Mouse (Mus musculus) intestine, embryonic 16.5 days (tissue): ENCODE measurements around the gene Vax1. TPM values are rescaled to one million over a fixed set of nuclear protein-coding genes. Genes with fewer than 3 reads are reported as not detected.

Experiments used
- ATAC-seq: fragments of 200-750 bp; cut with Nextera tagmentation; 2 replicates; pipeline ENCODE4 v1.8.0; 2017; ENCODE audit warnings: moderate TSS enrichment, moderate library complexity
- H3K27ac ChIP-seq: fragments of 300-500 bp; sonication (generic); 2 replicates; pipeline ENCODE4 v1.5.1; 2014; ENCODE audit warnings: mild to moderate bottlenecking, low read length
- H3K27me3 ChIP-seq: fragments of 300-500 bp; sonication (generic); replicated peaks from 2 replicates; pipeline ENCODE4 v1.6.1; 2014; ENCODE audit warnings: low read length, control low read depth, mixed read lengths; ENCODE audit not compliant: control insufficient read depth, insufficient read depth
- H3K36me3 ChIP-seq: fragments of 300-500 bp; sonication (generic); 2 replicates; pipeline ENCODE4 v1.6.1; 2014; ENCODE audit warnings: low read length, control low read depth; ENCODE audit not compliant: control insufficient read depth, insufficient read depth
- H3K4me1 ChIP-seq: fragments of 300-500 bp; sonication (generic); 2 replicates; pipeline ENCODE4 v1.6.1; 2014; ENCODE audit warnings: low read length, control low read depth, mixed read lengths; ENCODE audit not compliant: control insufficient read depth, insufficient read depth
- H3K4me2 ChIP-seq: fragments of 300-500 bp; sonication (generic); 2 replicates; pipeline ENCODE4 v1.6.1; 2014; ENCODE audit warnings: low read depth, low read length, control low read depth
- H3K4me3 ChIP-seq: fragments of 300-500 bp; sonication (generic); 2 replicates; pipeline ENCODE4 v1.5.1; 2014; ENCODE audit warnings: mild to moderate bottlenecking, low read length
- H3K9ac ChIP-seq: fragments of 300-500 bp; sonication (generic); 2 replicates; pipeline ENCODE4 v1.6.1; 2014; ENCODE audit warnings: low read depth, low read length
- H3K9me3 ChIP-seq: fragments of 300-500 bp; sonication (generic); 2 replicates; pipeline ENCODE4 v1.6.1; 2016; ENCODE audit warnings: low read length, control low read depth; ENCODE audit not compliant: control insufficient read depth
- WGBS: fragments of 180-500 bp; shearing (Covaris S2); extraction: QIAGEN DNeasy Blood & Tissue Kit; methylation state at CpG from one replicate; pipeline ENCODE4 v1.1.7; 2014; 5-methylcytosine and 5-hydroxymethylcytosine counted together
- polyA plus RNA-seq: library from polyadenylated mRNA; unstranded; fragments of >200 nt; fragmentation: Nextera tagmentation; extraction: Ambion mirVana; gene quantifications from 2 replicates; pipeline ENCODE4 v1.2.1, GENCODE M21; 2015

The Vax1 gene
- polyA plus RNA-seq, 1 experiment from 2014 or later, result not detected

DNA sequence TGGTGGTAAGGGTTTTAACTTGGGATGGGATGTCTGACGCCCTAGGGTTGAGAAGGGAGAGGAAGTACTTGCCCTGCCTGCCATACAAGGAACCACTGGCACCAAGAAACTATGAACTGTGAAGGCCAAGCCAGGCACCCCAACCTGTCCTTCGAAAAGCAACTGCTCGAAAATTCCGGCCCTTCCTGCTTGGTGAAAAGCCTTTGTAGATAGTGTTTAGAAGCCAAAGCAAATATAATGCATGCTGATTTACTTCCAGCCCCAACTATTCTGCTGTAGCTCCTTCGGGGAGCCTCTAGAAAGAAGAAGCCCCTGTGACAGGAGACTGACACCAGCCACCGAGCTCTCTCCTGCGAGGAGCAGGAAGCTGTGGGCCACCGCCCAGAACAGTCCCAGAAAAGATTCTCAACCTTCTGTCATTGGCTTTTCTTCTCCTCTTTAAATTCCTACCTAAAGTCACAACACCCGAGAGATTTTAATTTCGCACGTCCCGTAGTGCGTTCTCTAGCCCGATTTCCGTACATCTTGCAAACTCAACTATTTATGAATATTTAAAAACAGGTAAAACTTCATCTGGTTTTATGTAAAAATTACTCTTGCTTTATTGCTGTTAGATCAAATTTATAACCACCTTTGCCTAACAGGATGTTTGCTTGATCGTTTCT lies 4.8 kb downstream of the Vax1 start:
- ATAC-seq, result no peak
- WGBS, result 5% methylated on average over 16 of the region's 16 CpGs
- H3K9me3 ChIP-seq, result no peaks in the 10 kb centered on the region
- no peak overlapping the region for H3K27ac ChIP-seq
- H3K4me3 ChIP-seq, result no peak overlapping the region
- peaks cover 92% of the 10 kb centered on the region for H3K27me3 ChIP-seq
- no peak overlapping the region for H3K9ac ChIP-seq
- peaks cover 15% of the 10 kb centered on the region for H3K4me1 ChIP-seq
- H3K36me3 ChIP-seq, result no peaks in the 10 kb centered on the region
- no peak overlapping the region for H3K4me2 ChIP-seq

GRCm38 (mm10) chr19:59164111-59164510 lies 5.7 kb downstream of the Vax1 start:
- Histone ChIP-seq H3K27me3 (peaks cover 87% of the 10 kb centered on the region), H3K9me3 (no peaks in the 10 kb centered on the region), H3K36me3 (no peaks in the 10 kb centered on the region), H3K4me3 (no peak overlapping the region), H3K4me1 (peaks cover 6% of the 10 kb centered on the region), H3K27ac (no peak overlapping the region), H3K9ac (no peak overlapping the region), H3K4me2 (no peak overlapping the region)
- no peak for ATAC-seq
- WGBS, result 15% methylated on average over 1 of the region's 1 CpGs

DNA sequence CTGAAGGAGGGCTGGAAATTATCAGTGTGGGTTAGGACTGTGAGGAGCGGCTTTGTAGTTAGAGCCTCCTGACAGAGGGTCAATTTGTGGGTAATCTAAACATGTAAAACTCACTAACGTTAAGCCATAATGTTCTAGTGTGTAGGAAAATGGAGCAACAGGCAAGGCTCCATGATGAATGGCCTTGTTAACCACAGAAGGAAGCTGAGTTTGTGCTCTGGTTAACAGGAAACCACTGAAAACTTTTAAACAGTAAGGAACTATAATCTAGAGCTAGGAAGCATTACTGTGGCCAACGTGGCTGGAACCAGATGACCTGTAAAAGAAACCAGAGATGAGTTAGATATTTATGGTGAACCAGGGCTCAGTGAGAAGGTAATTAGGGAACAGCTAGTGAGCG lies 13.2 kb downstream of the Vax1 start:
- no peak overlapping the region for H3K9ac ChIP-seq
- no peak overlapping the region for H3K4me2 ChIP-seq
- no peak overlapping the region for H3K4me3 ChIP-seq
- peaks cover 18% of the 10 kb centered on the region; the same call in 1 of the 2 replicates for H3K27me3 ChIP-seq
- no peaks in the 10 kb centered on the region for H3K4me1 ChIP-seq
- WGBS, result 44% methylated on average over 4 of the region's 4 CpGs
- H3K9me3 ChIP-seq, result no peaks in the 10 kb centered on the region
- ATAC-seq, result no peak
- H3K36me3 ChIP-seq, result no peaks in the 10 kb centered on the region
- no peak overlapping the region for H3K27ac ChIP-seq

GRCm38 (mm10) chr19:59154171-59154570 lies 15.7 kb downstream of the Vax1 start:
- no peak overlapping the region for H3K27ac ChIP-seq
- WGBS, result 95% methylated on average over 2 of the region's 2 CpGs

DNA sequence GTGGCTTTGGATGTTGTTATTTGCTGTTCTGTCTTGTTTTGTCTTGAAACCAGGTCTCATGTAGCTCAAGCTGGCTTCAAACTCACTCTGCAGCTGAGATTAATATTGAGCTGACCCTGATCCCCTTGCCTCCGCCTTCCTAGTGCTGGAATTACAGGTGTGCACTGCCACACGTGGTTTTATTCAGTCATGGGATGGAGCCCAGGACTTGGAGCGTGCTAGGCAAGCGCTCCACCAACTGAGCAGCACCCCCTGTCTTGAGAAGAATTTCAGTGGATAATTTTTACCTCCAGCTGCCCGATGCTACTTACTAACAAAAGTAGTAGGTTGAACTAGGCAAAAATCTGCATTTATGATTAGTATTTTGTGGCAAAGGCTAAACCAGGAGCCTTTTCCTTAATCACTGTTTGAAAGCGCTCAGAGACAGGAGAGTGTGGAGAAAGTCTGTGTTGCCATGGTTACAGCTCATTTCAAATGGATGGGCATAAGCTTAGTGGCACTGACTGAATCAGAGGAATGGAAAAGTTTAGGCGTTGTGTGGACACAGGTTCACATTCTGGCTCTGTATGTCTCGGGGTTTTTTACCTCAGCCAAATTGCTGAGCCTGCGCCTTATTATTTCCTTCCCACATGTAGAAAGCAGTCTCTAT lies 24.2 kb downstream of the Vax1 start:
- Histone ChIP-seq H3K4me2 (no peak overlapping the region), H3K27me3 (no peaks in the 10 kb centered on the region), H3K4me1 (no peaks in the 10 kb centered on the region), H3K36me3 (no peaks in the 10 kb centered on the region), H3K27ac (no peak overlapping the region), H3K4me3 (no peak overlapping the region), H3K9me3 (no peaks in the 10 kb centered on the region), H3K9ac (no peak overlapping the region)
- no peak for ATAC-seq
- 59% methylated on average over 9 of the region's 9 CpGs for WGBS

More at GRCm38 (mm10) chr19:59154171-59154570, 15.7 kb downstream of the Vax1 start:
- no peak overlapping the region for H3K4me2 ChIP-seq
- H3K4me3 ChIP-seq, result no peak overlapping the region
- no peaks in the 10 kb centered on the region for H3K4me1 ChIP-seq
- H3K36me3 ChIP-seq, result no peaks in the 10 kb centered on the region
- no peaks in the 10 kb centered on the region; the same call in 1 of the 2 replicates for H3K27me3 ChIP-seq
- no peak overlapping the region for H3K9ac ChIP-seq
- ATAC-seq, result no peak
- no peaks in the 10 kb centered on the region for H3K9me3 ChIP-seq

DNA sequence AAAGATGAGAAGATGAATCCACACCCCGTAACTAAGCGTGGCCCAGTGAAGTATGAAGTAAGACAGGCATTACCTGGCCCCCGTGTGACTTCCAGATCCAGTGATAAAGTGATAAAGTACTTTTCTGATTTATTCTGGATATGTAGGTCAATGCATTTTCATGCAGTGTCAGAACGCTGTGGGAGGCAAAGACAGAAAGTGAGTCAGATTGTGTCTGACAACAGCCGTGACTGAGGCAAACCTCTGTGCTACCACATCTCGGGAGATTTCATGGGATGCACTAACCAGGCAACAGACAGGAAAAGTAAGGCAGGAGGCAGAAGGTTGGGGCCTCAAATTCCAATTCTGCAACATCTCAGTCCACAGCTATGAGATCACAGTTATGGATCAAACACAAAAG lies 24.8 kb downstream of the Vax1 start:
- no peak overlapping the region for H3K9ac ChIP-seq
- no peaks in the 10 kb centered on the region for H3K27me3 ChIP-seq
- H3K4me3 ChIP-seq, result no peak overlapping the region
- ATAC-seq, result no peak
- 75% methylated on average over 6 of the region's 6 CpGs for WGBS
- no peaks in the 10 kb centered on the region for H3K4me1 ChIP-seq
- no peak overlapping the region for H3K27ac ChIP-seq
- H3K9me3 ChIP-seq, result no peaks in the 10 kb centered on the region
- H3K4me2 ChIP-seq, result no peak overlapping the region
- H3K36me3 ChIP-seq, result no peaks in the 10 kb centered on the region

GRCm38 (mm10) chr19:59142206-59142605 lies 27.6 kb downstream of the Vax1 start:
- no peaks in the 10 kb centered on the region for H3K27me3 ChIP-seq
- H3K9ac ChIP-seq, result no peak overlapping the region
- H3K4me3 ChIP-seq, result no peak overlapping the region
- H3K4me2 ChIP-seq, result no peak overlapping the region
- WGBS, result 67% methylated on average over 4 of the region's 4 CpGs
- no peaks in the 10 kb centered on the region for H3K4me1 ChIP-seq
- no peaks in the 10 kb centered on the region for H3K36me3 ChIP-seq
- no peaks in the 10 kb centered on the region for H3K9me3 ChIP-seq
- ATAC-seq, result no peak
- H3K27ac ChIP-seq, result no peak overlapping the region

- Histone ChIP-seq H3K27me3 (no peaks in the 10 kb centered on the region), H3K4me2 (no peak overlapping the region), H3K9me3 (no peaks in the 10 kb centered on the region), H3K27ac (no peak overlapping the region), H3K36me3 (no peaks in the 10 kb centered on the region), H3K9ac (no peak overlapping the region), H3K4me3 (no peak overlapping the region), H3K4me1 (no peaks in the 10 kb centered on the region)
- ATAC-seq, result no peak
- 71% methylated on average over 8 of the region's 8 CpGs for WGBS
Observed at GRCm38 (mm10) chr19:59135387-59135786, 34.5 kb downstream of the Vax1 start.

DNA sequence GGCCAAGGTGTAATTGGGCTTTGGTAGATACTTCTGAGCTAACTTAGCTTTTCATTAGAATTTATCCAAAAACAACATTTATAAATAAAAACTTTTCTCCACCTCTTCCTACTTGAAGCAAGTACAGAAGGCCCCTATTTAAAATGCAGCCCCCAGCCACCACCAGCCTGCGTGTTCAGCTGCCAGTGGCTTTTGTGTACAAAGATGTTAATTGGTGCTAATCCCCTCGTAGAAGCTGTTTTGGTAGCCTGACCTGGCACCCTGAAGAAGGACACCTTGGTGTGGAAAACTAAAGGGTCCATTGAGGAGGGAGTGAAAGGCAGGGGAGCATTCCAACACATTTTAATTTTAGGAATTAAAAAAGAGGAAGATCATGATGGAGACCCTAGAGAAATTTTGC lies 34.9 kb downstream of the Vax1 start:
- Histone ChIP-seq H3K27ac (no peak overlapping the region), H3K36me3 (no peaks in the 10 kb centered on the region)
- WGBS, result 40% methylated on average over 2 of the region's 2 CpGs

More for the DNA sequence above, 34.9 kb downstream of the Vax1 start:
- Histone ChIP-seq H3K4me2 (no peak overlapping the region), H3K9ac (no peak overlapping the region), H3K4me1 (no peaks in the 10 kb centered on the region), H3K9me3 (no peaks in the 10 kb centered on the region), H3K4me3 (no peak overlapping the region), H3K27me3 (no peaks in the 10 kb centered on the region)
- no peak for ATAC-seq
